Mouse (Mus musculus): ENCODE measurements around the gene Capn11. TPM values are rescaled to one million over a fixed set of nuclear protein-coding genes. Genes with fewer than 3 reads are reported as not detected.
A peak's percentile ranks its signal among the peaks of the same experiment; 100 is the strongest.

Gene Capn11
- total and polyA plus RNA-seq, 3 experiments = 0.03 TPM; not detected in 2

- peaks cover 19 to 28% of the 10 kb centered on the region in 2 experiments for H3K4me1 ChIP-seq (ENCODE audit: control insufficient read depth in 1 of 2, insufficient read depth in 2 of 2, low read length in 2 of 2)
Observed at GRCm38 (mm10) chr17:45598891-45599290, 60.2 kb downstream of the Capn11 start.

GRCm38 (mm10) chr17:45598376-45598775 lies 60.7 kb downstream of the Capn11 start:
- Histone ChIP-seq H3K4me1 (ENCODE audit: control insufficient read depth in 1 of 2, insufficient read depth in 2 of 2, low read length in 2 of 2) (peaks cover 21 to 30% of the 10 kb centered on the region in 2 experiments), H3K27ac (ENCODE audit: control insufficient read depth, low read depth, low read length) (peak overlapping the region; percentile 50)
- TF ChIP-seq UBTF (IDR thresholded peaks at IDR 0.05; ENCODE audit: borderline replicate concordance, insufficient read depth, low read depth, low read length) = no peak
- no peak for TF ChIP-seq MEF2A (IDR thresholded peaks at IDR 0.05; ENCODE audit: extremely low read depth, insufficient replicate concordance, low read depth, low read length, poor library complexity, severe bottlenecking)
- TF ChIP-seq ZC3H11A (IDR thresholded peaks at IDR 0.05; ENCODE audit: low read depth, low read length) = no peak
- TF ChIP-seq ETS1 (IDR thresholded peaks at IDR 0.05; ENCODE audit: low read depth, low read length) = no peak
- no peak for TF ChIP-seq ZNF384 (IDR thresholded peaks at IDR 0.05; ENCODE audit: low read depth, low read length)
- TF ChIP-seq SIN3A (IDR thresholded peaks at IDR 0.05; ENCODE audit: low read length) = no peak
- no peak for TF ChIP-seq E2F4 (IDR thresholded peaks at IDR 0.05; ENCODE audit: borderline replicate concordance, low read depth, low read length)
- TF ChIP-seq MYB (IDR thresholded peaks at IDR 0.05; ENCODE audit: low read depth, low read length) = no peak
- no peak for TF ChIP-seq POLR2A (IDR thresholded peaks at IDR 0.05; ENCODE audit: control insufficient read depth in 1 of 2, insufficient read depth in 1 of 2, low read depth in 1 of 2, low read length in 2 of 2, poor library complexity in 1 of 2)

More at GRCm38 (mm10) chr17:45598891-45599290, 60.2 kb downstream of the Capn11 start:
- no peak overlapping the region for H3K9ac ChIP-seq (ENCODE audit: control insufficient read depth, low read depth, low read length, poor library complexity, severe bottlenecking)
- H3K4me3 ChIP-seq (ENCODE audit: control insufficient read depth in 1 of 2, insufficient read depth in 1 of 2, low read depth in 2 of 2, low read length in 2 of 2) = no peak overlapping the region
- H3K79me2 ChIP-seq (ENCODE audit: control insufficient read depth, insufficient read depth, low read length, poor library complexity) = peaks cover 16% of the 10 kb centered on the region
- H3K36me3 ChIP-seq (ENCODE audit: control insufficient read depth in 1 of 2, insufficient read depth in 2 of 2, low read length in 2 of 2) = peaks cover 0 to 26% of the 10 kb centered on the region in 2 experiments; a peak in 2 of 4 replicates
- no peaks in the 10 kb centered on the region for H3K27me3 ChIP-seq (ENCODE audit: control insufficient read depth in 1 of 2, insufficient read depth in 2 of 2, low read length in 2 of 2)
- no peak for TF ChIP-seq USF2 (IDR thresholded peaks at IDR 0.05; ENCODE audit: borderline replicate concordance in 1 of 2, insufficient read depth in 1 of 2, low read depth in 1 of 2, low read length in 2 of 2)
- no peak for TF ChIP-seq ETS1 (IDR thresholded peaks at IDR 0.05; ENCODE audit: low read depth, low read length)
- no peak for TF ChIP-seq BHLHE40 (IDR thresholded peaks at IDR 0.05; ENCODE audit: borderline replicate concordance, low read depth, low read length)
- no peak for TF ChIP-seq MYB (IDR thresholded peaks at IDR 0.05; ENCODE audit: low read depth, low read length)
- TF ChIP-seq CHD2 (IDR thresholded peaks at IDR 0.05; ENCODE audit: low read length) = no peak
- TF ChIP-seq RAD21 (IDR thresholded peaks at IDR 0.05; ENCODE audit: low read depth, low read length) = no peak
- TF ChIP-seq KAT2A (conservative IDR thresholded peaks at IDR 0.05; ENCODE audit: low read depth, low read length) = no peak
- TF ChIP-seq MAX (IDR thresholded peaks at IDR 0.05; ENCODE audit: low read length) = no peak
- no peak for TF ChIP-seq RCOR1 (IDR thresholded peaks at IDR 0.05; ENCODE audit: low read depth, low read length)
- no peak for TF ChIP-seq HCFC1 (IDR thresholded peaks at IDR 0.05; ENCODE audit: low read depth, low read length)
- no peak for TF ChIP-seq JUND (IDR thresholded peaks at IDR 0.05; ENCODE audit: low read depth, low read length)
- TF ChIP-seq SMC3 (IDR thresholded peaks at IDR 0.05; ENCODE audit: low read depth, low read length) = no peak
- no peak for TF ChIP-seq ZKSCAN1 (IDR thresholded peaks at IDR 0.05; ENCODE audit: low read depth, low read length)
- TF ChIP-seq NELFE (IDR thresholded peaks at IDR 0.05; ENCODE audit: low read depth, low read length) = no peak
- no peak for TF ChIP-seq GABPA (IDR thresholded peaks at IDR 0.05; ENCODE audit: low read depth, low read length)
- no peak for TF ChIP-seq SIN3A (IDR thresholded peaks at IDR 0.05; ENCODE audit: low read length)
- no peak for TF ChIP-seq ZMIZ1 (IDR thresholded peaks at IDR 0.05; ENCODE audit: low read depth, low read length)
- TF ChIP-seq MXI1 (IDR thresholded peaks at IDR 0.05; ENCODE audit: low read depth, low read length) = no peak
- no peak for TF ChIP-seq MAZ (IDR thresholded peaks at IDR 0.05; ENCODE audit: low read depth, low read length)
- DNase-seq (ENCODE audit: low read depth, low spot score) = no peak
- no peak overlapping the region; the same call in 1 of the 2 replicates for H3K27ac ChIP-seq (ENCODE audit: control insufficient read depth, low read depth, low read length)
- no peaks in the 10 kb centered on the region for H3K9me3 ChIP-seq (replicated peaks; ENCODE audit: insufficient read depth, low read length)

More at GRCm38 (mm10) chr17:45598376-45598775, 60.7 kb downstream of the Capn11 start:
- no peaks in the 10 kb centered on the region for H3K27me3 ChIP-seq (ENCODE audit: control insufficient read depth in 1 of 2, insufficient read depth in 2 of 2, low read length in 2 of 2)
- no peak for DNase-seq (ENCODE audit: low read depth, low spot score)
- peaks cover 0 to 26% of the 10 kb centered on the region in 2 experiments; a peak in 2 of 4 replicates for H3K36me3 ChIP-seq (ENCODE audit: control insufficient read depth in 1 of 2, insufficient read depth in 2 of 2, low read length in 2 of 2)
- no peak overlapping the region for H3K9ac ChIP-seq (ENCODE audit: control insufficient read depth, low read depth, low read length, poor library complexity, severe bottlenecking)
- H3K4me3 ChIP-seq (ENCODE audit: control insufficient read depth in 1 of 2, insufficient read depth in 1 of 2, low read depth in 2 of 2, low read length in 2 of 2) = no peak overlapping the region
- no peaks in the 10 kb centered on the region for H3K9me3 ChIP-seq (replicated peaks; ENCODE audit: insufficient read depth, low read length)
- H3K79me2 ChIP-seq (ENCODE audit: control insufficient read depth, insufficient read depth, low read length, poor library complexity) = peaks cover 22% of the 10 kb centered on the region
